Mouse (Mus musculus): Measurements from ENCODE around the gene Rtl4. TPM values are rescaled to one million over a fixed set of nuclear protein-coding genes. Genes with fewer than 3 reads are reported as not detected.

Gene Rtl4
- polyA plus RNA-seq, 1 experiment from 2014 or later: 0.37 TPM

GRCm38 (mm10) chrX:144747528-144748049 is 58.9 kb downstream of the Rtl4 start:
- no peak overlapping the region for H3K4me2 ChIP-seq
- no peak overlapping the region for H3K9ac ChIP-seq (ENCODE audit: low read length)
- no peaks in the 10 kb centered on the region for H3K36me3 ChIP-seq (ENCODE audit: control insufficient read depth, insufficient read depth, low read length)
- no peak for ATAC-seq (ENCODE audit: low FRiP score)
- DNase-seq (ENCODE audit: low spot score, missing footprints): no peak
- 75% methylated on average over 3 of the region's 3 CpGs for WGBS
- no peaks in the 10 kb centered on the region for H3K27me3 ChIP-seq (ENCODE audit: control insufficient read depth, insufficient read depth, low read length)
- H3K27ac ChIP-seq (ENCODE audit: low read depth, low read length): no peak overlapping the region
- H3K9me3 ChIP-seq (ENCODE audit: control insufficient read depth, low read length): no peaks in the 10 kb centered on the region
- no peaks in the 10 kb centered on the region for H3K4me1 ChIP-seq (ENCODE audit: control insufficient read depth, insufficient read depth, low read length)
- no peak overlapping the region for H3K4me3 ChIP-seq (ENCODE audit: low read depth, low read length)

- no peak overlapping the region for H3K27ac ChIP-seq (ENCODE audit: low read depth, low read length)
- no peak overlapping the region for H3K4me2 ChIP-seq
- no peaks in the 10 kb centered on the region for H3K9me3 ChIP-seq (ENCODE audit: control insufficient read depth, low read length)
- H3K4me3 ChIP-seq (ENCODE audit: low read depth, low read length): no peak overlapping the region
- no peaks in the 10 kb centered on the region for H3K27me3 ChIP-seq (ENCODE audit: control insufficient read depth, insufficient read depth, low read length)
- DNase-seq (ENCODE audit: low spot score, missing footprints) (no peak), ATAC-seq (ENCODE audit: low FRiP score) (no peak)
- H3K4me1 ChIP-seq (ENCODE audit: control insufficient read depth, insufficient read depth, low read length): no peaks in the 10 kb centered on the region
- H3K36me3 ChIP-seq (ENCODE audit: control insufficient read depth, insufficient read depth, low read length): no peaks in the 10 kb centered on the region
- 74% methylated on average over 2 of the region's 2 CpGs for WGBS
- no peak overlapping the region for H3K9ac ChIP-seq (ENCODE audit: low read length)
Measured at GRCm38 (mm10) chrX:144986980-144987379, 298.3 kb downstream of the Rtl4 start.

- no peak overlapping the region for H3K27ac ChIP-seq (ENCODE audit: low read depth, low read length)
- DNase-seq (ENCODE audit: low spot score, missing footprints): no peak
Measured at GRCm38 (mm10) chrX:145065484-145065913, 376.8 kb downstream of the Rtl4 start.

GRCm38 (mm10) chrX:145089802-145090201 is 401.1 kb downstream of the Rtl4 start:
- no peak overlapping the region for H3K27ac ChIP-seq (ENCODE audit: low read depth, low read length)
- no peaks in the 10 kb centered on the region for H3K27me3 ChIP-seq (ENCODE audit: control insufficient read depth, insufficient read depth, low read length)
- no peak overlapping the region for H3K4me3 ChIP-seq (ENCODE audit: low read depth, low read length)
- no peak for DNase-seq (ENCODE audit: low spot score, missing footprints)
- H3K9ac ChIP-seq (ENCODE audit: low read length): no peak overlapping the region
- no peaks in the 10 kb centered on the region for H3K9me3 ChIP-seq (ENCODE audit: control insufficient read depth, low read length)
- ATAC-seq (ENCODE audit: low FRiP score): no peak
- no peak overlapping the region for H3K4me2 ChIP-seq
- no peaks in the 10 kb centered on the region for H3K36me3 ChIP-seq (ENCODE audit: control insufficient read depth, insufficient read depth, low read length)
- no peaks in the 10 kb centered on the region for H3K4me1 ChIP-seq (ENCODE audit: control insufficient read depth, insufficient read depth, low read length)

More at GRCm38 (mm10) chrX:145065484-145065913, 376.8 kb downstream of the Rtl4 start:
- Histone ChIP-seq H3K9me3 (ENCODE audit: control insufficient read depth, low read length) (no peaks in the 10 kb centered on the region), H3K4me2 (no peak overlapping the region), H3K9ac (ENCODE audit: low read length) (no peak overlapping the region), H3K36me3 (ENCODE audit: control insufficient read depth, insufficient read depth, low read length) (no peaks in the 10 kb centered on the region), H3K4me1 (ENCODE audit: control insufficient read depth, insufficient read depth, low read length) (no peaks in the 10 kb centered on the region), H3K4me3 (ENCODE audit: low read depth, low read length) (no peak overlapping the region), H3K27me3 (ENCODE audit: control insufficient read depth, insufficient read depth, low read length) (no peaks in the 10 kb centered on the region)
- 45% methylated on average over 2 of the region's 2 CpGs for WGBS
- peak; percentile 74 for ATAC-seq (ENCODE audit: low FRiP score)

GRCm38 (mm10) chrX:145090360-145090759 is 401.7 kb downstream of the Rtl4 start:
- no peak overlapping the region for H3K4me2 ChIP-seq
- no peaks in the 10 kb centered on the region for H3K4me1 ChIP-seq (ENCODE audit: control insufficient read depth, insufficient read depth, low read length)
- no peaks in the 10 kb centered on the region for H3K27me3 ChIP-seq (ENCODE audit: control insufficient read depth, insufficient read depth, low read length)
- no peak overlapping the region for H3K27ac ChIP-seq (ENCODE audit: low read depth, low read length)
- no peaks in the 10 kb centered on the region for H3K9me3 ChIP-seq (ENCODE audit: control insufficient read depth, low read length)
- no peak for DNase-seq (ENCODE audit: low spot score, missing footprints)
- 85% methylated on average over 3 of the region's 3 CpGs for WGBS
- H3K4me3 ChIP-seq (ENCODE audit: low read depth, low read length): no peak overlapping the region
- H3K36me3 ChIP-seq (ENCODE audit: control insufficient read depth, insufficient read depth, low read length): no peaks in the 10 kb centered on the region
- H3K9ac ChIP-seq (ENCODE audit: low read length): no peak overlapping the region
- ATAC-seq (ENCODE audit: low FRiP score): no peak

GRCm38 (mm10) chrX:145090964-145091363 is 402.3 kb downstream of the Rtl4 start:
- H3K9me3 ChIP-seq (ENCODE audit: control insufficient read depth, low read length): no peaks in the 10 kb centered on the region
- no peak overlapping the region for H3K9ac ChIP-seq (ENCODE audit: low read length)
- WGBS: 88% methylated on average over 2 of the region's 2 CpGs
- H3K4me3 ChIP-seq (ENCODE audit: low read depth, low read length): no peak overlapping the region
- H3K4me1 ChIP-seq (ENCODE audit: control insufficient read depth, insufficient read depth, low read length): no peaks in the 10 kb centered on the region
- no peak overlapping the region for H3K27ac ChIP-seq (ENCODE audit: low read depth, low read length)
- H3K36me3 ChIP-seq (ENCODE audit: control insufficient read depth, insufficient read depth, low read length): no peaks in the 10 kb centered on the region
- no peak overlapping the region for H3K4me2 ChIP-seq
- ATAC-seq (ENCODE audit: low FRiP score) (no peak), DNase-seq (ENCODE audit: low spot score, missing footprints) (no peak)
- H3K27me3 ChIP-seq (ENCODE audit: control insufficient read depth, insufficient read depth, low read length): no peaks in the 10 kb centered on the region

MicroRNAs encoded within 50 kb of the gene (microRNA counts, 519-probe panel; counts per million panel counts)
- not detected for microRNA mmu-miR-3472

Small RNAs within 50 kb of the gene (microRNA-seq; reads per million reads assigned to microRNA genes)
- not detected for gene Mir3472

Other genes with a start within 250 kb of the Rtl4 start
- gene Trpc5os, start 232.3 kb upstream of the Rtl4 start, polyA plus RNA-seq (2014; fragmentation: Nextera tagmentation; extraction: Ambion mirVana): 0.06 TPM in 1 of 2 replicates, not detected in the other
- gene Trpc5, start 727 bp upstream of the Rtl4 start, polyA plus RNA-seq (2014; fragmentation: Nextera tagmentation; extraction: Ambion mirVana): 0.34 and 0.47 TPM in 2 replicates

Data from midbrain, embryonic 11.5 days (tissue).